Mouse (Mus musculus) E14TG2a.4 (cell line): ENCODE data around the gene Rad9b.

Experiments
- CTCF ChIP-seq: conservative IDR thresholded peaks from 2 replicates; pipeline ENCODE4 v1.5.1; 2014; ENCODE audit warnings: low read length
- NANOG ChIP-seq: IDR thresholded peaks from 2 replicates; pipeline ENCODE4 v1.6.1; 2014; ENCODE audit warnings: borderline replicate concordance, low read length, mixed read lengths
- POU5F1 ChIP-seq: IDR thresholded peaks from 2 replicates; pipeline ENCODE4 v1.6.1; 2014; ENCODE audit warnings: low read length, borderline replicate concordance

DNA sequence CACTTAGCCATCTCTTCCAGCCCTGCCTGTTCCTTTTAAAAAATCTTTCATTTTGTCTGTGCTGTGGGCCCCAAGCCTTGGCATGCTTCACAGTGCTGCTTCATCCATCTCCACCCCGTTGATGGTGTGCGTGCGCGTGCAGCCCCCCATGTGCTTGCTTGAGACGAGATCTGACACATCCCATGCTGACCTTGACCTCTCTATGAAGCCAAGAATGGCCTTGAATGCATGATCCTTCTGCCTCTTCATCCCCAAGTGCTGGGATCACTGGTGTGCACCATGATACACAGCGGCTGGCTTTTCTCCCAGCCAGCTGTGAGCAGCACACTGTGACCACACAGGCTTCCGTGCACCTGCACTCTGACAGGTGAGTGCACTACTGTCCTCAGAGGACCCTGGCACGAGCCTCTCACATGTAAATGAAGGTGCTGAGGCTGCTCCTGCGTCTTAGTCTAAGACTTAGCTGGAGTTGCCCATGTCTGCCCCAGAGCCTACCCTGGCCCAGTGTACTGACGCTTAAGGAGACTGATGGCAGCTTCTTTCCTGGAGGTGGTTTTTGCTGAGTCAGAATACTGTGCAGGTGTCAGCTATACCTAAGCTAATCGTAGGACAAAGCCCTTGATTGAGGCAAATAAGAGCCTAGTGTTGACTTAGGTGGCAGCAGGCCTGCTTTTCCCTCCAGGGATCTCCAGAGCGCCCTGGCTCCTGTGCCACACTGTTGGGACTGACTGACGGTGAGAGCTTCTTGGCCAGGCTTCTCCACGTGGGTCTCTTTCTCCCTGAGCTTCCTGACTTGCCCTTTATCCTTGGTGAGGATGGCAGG is 58.7 kb downstream of the Rad9b start:
- TF ChIP-seq POU5F1 (no peak), CTCF (no peak), NANOG (no peak)
